Mouse (Mus musculus): Measurements from ENCODE around the gene Msh3.
"Not testable (repeated sequence)": the region's sequence is repeated elsewhere in the genome, so short reads cannot be mapped to it uniquely, and the experiment has no call there.

Gene Msh3

DNA sequence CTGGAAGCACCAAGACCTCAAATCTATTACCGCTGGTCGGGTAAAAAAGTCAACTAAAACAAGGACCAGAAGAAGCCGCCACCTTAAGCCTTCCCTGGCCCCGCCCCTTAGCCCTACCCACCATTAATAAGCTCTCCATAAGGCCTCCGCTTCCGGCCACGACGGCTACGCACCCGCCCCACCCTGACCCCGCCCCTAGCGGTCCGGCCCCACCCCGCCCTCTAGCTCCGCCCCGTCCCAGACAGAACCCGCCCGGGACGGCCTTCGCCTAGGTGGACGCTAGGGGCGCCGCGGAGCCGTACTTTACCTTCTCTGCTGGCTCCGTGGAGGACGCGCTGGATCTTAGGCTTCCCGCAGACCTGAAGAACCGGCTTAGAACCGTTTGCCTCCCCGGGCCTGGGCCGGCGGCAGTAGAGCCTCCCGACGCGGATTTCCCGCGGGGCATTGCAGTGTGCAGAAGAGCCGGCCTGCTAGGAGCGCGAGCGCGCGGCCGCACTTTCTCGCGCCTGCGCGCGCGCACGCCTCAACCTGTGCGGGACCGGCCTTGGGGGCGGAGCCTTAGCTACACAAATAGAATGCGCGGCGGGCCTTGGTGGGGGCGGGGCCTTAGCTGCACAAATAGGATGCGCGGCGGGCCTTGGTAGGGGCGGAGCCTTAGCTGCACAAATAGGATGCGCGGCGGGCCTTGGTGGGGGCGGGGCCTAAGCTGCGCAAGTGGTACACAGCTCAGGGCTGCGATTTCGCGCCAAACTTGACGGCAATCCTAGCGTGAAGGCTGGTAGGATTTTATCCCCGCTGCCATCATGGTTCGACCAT is at the start of gene Msh3, which contains the start of gene Dhfr:
Gene Msh3, minus strand, starts transcription at position 548 of the 816 bp plus-strand sequence.
Gene Dhfr, plus strand, starts transcription at position 271 of the 816 bp plus-strand sequence.
- DNase-seq (ENCODE audit: low spot score in 2 of 2), result peak; percentile 94 to 99

GRCm38 (mm10) chr13:92403496-92403895 is 48.7 kb upstream of the Msh3 start:
- no peak for DNase-seq (ENCODE audit: low spot score in 2 of 2)

DNA sequence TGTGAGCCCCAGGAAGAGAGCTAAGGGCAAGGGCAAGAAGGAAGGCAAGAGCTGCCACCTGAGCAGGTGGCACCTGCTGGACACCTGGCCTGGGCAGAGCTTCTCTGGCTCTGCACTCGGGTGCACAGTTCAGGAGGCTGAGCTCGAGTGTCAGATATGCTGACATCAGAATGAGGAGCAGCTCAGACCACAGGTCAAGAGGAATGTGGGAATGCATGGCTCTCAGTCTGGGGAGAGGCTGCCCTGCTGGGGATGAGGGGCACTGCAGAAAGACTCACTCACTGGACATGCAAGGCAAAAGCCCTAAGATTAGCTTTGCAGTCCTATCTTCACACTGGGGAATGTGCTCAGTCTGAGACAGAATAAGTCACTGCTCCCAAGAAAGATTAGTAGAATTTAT is 47.3 kb upstream of the Msh3 start:
- DNase-seq (ENCODE audit: low spot score in 2 of 2), result no peak

DNA sequence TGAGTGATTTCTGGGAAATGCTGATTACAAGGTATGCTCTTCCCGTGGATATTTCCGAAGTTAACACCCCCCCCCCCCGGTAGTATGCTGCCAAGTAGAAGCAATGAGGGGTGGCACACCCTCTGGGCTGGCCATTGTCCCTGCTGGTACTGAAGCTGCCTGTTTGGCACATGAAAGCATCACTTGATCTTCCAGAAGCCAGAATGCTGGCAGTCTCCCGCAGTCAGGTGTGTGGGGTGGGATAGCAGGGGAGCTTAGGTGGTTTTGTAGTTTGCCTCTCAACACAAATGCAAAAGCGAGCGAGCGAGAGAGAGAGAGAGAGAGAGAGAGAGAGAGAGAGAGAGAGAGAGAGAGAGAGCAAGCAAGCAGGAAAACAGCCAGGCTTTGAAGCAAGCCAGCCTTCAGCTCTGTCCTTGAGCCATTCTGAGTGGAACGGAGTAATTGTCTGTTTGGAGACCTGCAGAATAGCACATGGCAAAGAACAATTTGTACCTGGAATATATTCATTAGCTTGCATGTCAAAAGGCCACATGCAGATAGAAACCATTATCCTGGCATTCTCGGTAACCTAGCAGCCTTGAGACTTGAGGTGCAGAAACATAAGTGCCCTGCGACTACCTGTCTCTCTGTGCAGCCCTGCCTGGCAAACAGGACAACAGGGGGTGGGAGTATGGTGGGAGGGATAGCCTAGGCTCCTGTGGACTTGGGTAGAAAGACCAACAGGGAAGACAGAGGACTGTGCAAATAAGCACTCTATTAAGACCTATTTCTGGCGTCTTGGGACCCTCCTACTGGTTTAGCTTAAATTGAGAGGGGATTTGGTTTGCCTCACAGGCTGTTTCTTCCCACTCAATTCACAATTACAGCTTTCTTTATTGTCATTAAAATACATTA is 43.9 kb upstream of the Msh3 start:
- DNase-seq (ENCODE audit: low spot score in 2 of 2), result no peak

DNA sequence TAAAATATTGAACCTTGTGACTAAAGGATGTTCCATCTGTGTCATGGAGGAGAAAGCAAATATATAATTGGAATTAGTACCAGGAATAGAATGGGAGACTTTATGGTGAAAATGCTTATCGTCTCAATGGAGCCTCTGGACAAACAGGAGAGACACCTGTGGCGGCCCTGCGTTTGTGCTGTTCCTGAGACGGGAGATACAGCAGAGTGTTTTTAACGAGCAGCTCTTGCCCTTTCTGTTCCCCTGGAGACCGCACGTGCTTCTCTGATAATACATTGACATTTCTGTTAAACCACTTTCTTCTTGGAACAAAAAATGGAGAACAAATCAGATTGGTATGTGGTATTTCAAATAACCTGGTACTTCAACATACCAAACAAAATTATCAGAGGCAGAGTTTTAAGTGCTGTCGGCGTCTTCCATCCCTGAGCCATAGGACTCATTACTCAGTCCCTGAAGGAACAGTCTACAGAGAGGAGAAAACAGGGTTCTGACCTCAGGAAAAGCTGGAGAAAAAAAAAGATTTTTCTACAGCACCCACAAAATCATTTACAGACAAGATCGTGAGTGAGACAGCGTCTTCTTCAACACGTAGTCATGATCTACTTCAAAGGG is 38.4 kb upstream of the Msh3 start:
- no peak for DNase-seq (ENCODE audit: low spot score in 2 of 2)

GRCm38 (mm10) chr13:92387367-92387766 is 32.6 kb upstream of the Msh3 start:
- DNase-seq (ENCODE audit: low spot score in 2 of 2), result no peak

- not testable (repeated sequence) for DNase-seq (ENCODE audit: low spot score in 2 of 2)
These were observed 16.7 kb upstream of the Msh3 start for GRCm38 (mm10) chr13:92371466-92371865.

GRCm38 (mm10) chr13:92370811-92371210 is 16.0 kb upstream of the Msh3 start:
- DNase-seq (ENCODE audit: low spot score in 2 of 2), result no peak

DNA sequence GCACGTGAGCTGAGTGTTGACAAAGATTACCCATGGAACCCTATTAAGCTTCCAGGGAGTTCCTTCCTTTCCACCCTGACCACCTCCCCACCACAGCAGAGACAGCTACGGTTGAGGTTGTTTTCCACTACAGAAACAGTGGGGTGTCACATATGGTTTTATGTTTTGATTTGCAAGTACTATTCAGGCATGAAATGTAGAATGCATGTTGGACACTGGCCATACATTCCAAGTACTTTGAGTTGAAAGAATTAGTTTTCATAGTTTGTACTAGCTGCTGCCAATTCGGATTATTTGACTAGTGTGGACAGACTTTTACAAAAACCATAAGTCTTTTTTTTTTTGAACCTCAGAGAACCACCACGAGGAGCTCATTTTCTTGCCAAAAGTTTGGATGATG is 10.5 kb upstream of the Msh3 start:
- no peak for DNase-seq (ENCODE audit: low spot score in 2 of 2)

DNA sequence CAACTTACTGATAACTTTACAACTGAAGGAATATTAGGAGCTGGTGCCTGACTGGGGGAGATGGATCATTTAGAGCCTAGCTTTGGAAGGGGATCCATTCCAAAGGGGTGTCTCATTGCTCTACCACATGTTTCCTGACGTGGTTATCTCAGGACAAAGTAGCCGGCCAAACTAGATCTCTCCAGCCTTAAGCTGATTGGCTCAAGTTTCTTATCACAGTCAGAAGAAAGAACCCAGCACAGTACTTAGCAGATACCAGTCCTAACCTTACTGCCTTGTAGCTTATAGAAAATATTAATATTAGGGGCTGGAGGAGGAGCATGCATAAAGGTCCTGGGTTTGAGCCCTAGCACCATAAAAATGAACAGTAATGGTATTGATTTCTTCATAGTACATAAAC is 6.8 kb upstream of the Msh3 start:
- no peak for DNase-seq (ENCODE audit: low spot score in 2 of 2)

DNA sequence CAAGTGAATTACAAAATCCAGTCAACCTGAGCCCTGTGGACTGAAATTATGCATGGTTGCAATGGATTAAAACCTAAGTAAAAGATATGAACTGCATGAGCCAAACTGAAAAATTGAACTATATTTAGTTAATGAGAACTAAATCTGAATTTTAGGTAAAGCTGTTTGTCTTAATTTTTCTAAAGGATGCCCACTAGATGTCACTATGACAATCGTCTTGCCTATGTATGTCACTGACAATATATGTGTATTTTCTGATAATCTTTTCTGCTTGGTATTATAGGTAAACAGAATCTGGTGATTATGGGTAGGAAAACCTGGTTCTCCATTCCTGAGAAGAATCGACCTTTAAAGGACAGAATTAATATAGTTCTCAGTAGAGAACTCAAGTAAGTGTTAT is 2.8 kb upstream of the Msh3 start:
- DNase-seq (ENCODE audit: low spot score in 2 of 2), result no peak

- DNase-seq (ENCODE audit: low spot score in 2 of 2), result no peak
These were observed 1.6 kb upstream of the Msh3 start for GRCm38 (mm10) chr13:92356376-92356775.

GRCm38 (mm10) chr13:92355272-92355643 is 455 bp upstream of the Msh3 start:
- no peak for DNase-seq (ENCODE audit: low spot score in 2 of 2)

DNA sequence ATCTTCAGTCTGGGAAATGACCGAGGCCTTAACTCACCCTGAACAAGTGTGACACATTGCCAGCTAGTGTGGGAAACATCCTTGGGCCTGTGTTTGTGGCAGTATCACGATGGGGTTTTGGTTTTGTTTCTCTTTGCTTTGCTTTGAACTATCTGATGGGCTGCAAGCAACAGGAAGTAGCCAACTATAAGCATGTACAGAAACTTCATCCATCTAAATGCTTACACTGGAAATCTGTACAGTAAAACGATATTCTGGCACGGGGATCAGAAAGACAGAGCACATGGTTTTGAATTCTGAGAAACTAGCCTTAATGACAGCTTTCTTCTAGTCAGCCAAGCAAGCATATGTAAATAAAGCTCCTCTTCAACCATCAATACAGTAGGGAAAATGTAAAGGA is 847 bp downstream of the Msh3 start:
- DNase-seq (ENCODE audit: low spot score in 2 of 2), result no peak

- no peak for DNase-seq (ENCODE audit: low spot score in 2 of 2)
These were observed 3.7 kb downstream of the Msh3 start for GRCm38 (mm10) chr13:92351100-92351499.

GRCm38 (mm10) chr13:92346338-92346737 is 8.5 kb downstream of the Msh3 start:
- DNase-seq (ENCODE audit: low spot score in 2 of 2), result no peak

DNA sequence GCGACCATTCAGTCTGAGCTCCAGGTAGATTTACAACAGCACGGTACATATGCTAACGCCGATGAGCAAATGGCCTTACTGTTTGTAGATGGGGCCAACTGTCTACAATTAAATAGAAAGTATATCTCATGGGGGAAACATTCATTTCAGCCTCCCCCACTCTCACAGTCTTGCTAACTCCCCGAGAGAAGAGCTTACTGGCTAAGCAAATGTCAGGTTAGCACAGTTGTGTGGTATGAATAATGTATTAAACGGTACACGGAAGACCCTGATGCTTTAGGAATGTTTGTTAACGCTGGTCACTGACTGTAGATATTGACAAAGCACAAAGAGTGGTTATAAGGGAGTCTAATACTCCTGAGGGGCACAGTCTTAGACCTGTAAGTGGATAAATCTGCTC is 10.8 kb downstream of the Msh3 start:
- no peak for DNase-seq (ENCODE audit: low spot score in 2 of 2)

DNA sequence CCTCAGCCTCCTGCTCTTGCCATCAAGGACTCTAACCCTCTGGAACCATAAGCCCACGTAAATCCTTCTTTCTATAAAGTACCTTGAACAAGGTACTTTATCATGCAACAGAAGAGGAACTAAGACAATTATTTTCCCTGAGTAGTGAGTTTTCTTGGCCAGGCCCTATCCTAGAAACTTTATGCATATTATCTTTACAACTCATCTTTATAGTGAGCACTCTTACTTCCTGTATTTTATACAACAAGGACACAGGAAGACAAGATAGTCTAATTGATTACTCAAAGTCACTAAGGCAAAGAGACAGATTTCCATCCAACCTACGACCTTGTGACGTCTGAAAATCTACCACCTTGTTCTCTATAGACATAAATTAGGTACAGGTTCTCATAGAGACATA is 15.0 kb downstream of the Msh3 start:
- DNase-seq (ENCODE audit: low spot score in 2 of 2), result no peak

DNA sequence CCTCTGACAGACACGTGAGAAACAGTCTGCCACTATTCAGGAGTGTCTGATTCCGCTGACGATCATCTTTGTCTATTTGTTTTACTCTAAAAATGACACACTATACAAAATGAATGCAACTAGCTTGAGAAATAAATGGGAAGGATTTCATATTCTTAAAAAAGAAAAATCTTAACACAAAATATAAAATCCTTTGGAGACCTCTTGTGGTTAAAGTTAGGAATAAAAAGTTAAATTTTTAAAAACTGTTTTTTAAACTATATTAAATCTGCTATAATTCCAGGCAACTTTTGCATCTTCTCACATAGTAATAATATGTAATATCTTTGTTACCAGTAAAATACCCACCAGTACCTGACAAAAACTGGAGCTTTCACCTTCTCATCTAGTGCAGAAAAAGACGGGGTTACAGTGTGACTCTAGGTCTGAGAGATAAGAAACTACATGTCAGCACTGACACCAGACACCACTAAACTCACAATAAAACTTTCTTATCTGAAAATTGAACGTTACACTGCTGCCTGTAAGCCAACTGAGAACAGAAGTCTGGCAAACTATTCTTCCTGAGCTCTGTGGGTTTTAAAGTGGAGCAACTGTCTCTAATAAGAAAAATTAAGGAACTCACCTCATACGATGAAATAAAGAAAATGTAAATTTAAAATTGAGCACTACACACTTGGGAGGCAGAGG is 16.9 kb downstream of the Msh3 start:
- no peak for DNase-seq (ENCODE audit: low spot score in 2 of 2)

DNA sequence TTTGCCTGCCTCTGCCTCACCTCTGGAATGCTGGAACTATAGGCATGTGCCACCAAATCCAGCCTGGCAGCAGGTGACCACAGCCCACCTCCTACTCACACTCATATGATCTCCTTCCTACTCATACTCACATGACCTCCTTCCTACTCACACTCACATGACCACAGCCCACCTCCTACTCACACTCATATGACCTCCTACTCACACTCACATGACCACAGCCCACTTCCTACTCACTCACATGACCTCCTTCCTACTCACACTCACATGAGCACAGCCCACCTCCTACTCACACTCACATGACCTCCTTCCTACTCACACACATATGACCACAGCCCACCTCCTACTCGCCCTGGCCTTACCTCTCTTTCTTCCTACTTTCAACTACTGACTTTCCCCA is 17.9 kb downstream of the Msh3 start:
- DNase-seq (ENCODE audit: low spot score in 2 of 2), result no peak

GRCm38 (mm10) chr13:92332103-92332879 is 22.5 kb downstream of the Msh3 start:
- DNase-seq (ENCODE audit: low spot score in 2 of 2), result no peak
